Mouse (Mus musculus): ENCODE data around the gene Pfn1. TPM values are rescaled to one million over a fixed set of nuclear protein-coding genes. Genes with fewer than 3 reads are reported as not detected.

Gene Pfn1
- polyA plus RNA-seq, 1 experiment: 2,636 TPM

- Histone ChIP-seq H3K79me2 (ENCODE audit: control insufficient read depth, insufficient read depth) (no peaks in the 10 kb centered on the region), H3K36me3 (ENCODE audit: control insufficient read depth, insufficient read depth) (peaks cover 7% of the 10 kb centered on the region), H3K27me3 (ENCODE audit: control insufficient read depth, insufficient read depth, insufficient read length) (no peaks in the 10 kb centered on the region), H3K4me2 (ENCODE audit: low read depth) (no peak overlapping the region), H3K4me3 (no peak overlapping the region), H3ac (ENCODE audit: control insufficient read depth, insufficient read length) (no peak overlapping the region)
- TF ChIP-seq POLR2AphosphoS2 (IDR thresholded peaks at IDR 0.05; ENCODE audit: insufficient read length, low read depth): no peak
Observed at GRCm38 (mm10) chr11:70612505-70612904, 41.9 kb downstream of the Pfn1 start.

- TF ChIP-seq CEBPB (IDR thresholded peaks at IDR 0.05; ENCODE audit: insufficient read depth, poor library complexity, severe bottlenecking) (no peak), REST (IDR thresholded peaks at IDR 0.05; ENCODE audit: insufficient read depth, insufficient read length) (no peak), USF1 (IDR thresholded peaks at IDR 0.05; ENCODE audit: low read depth) (no peak), POLR2A (IDR thresholded peaks at IDR 0.05; ENCODE audit: insufficient read length, low read depth) (no peak), MAX (IDR thresholded peaks at IDR 0.05; ENCODE audit: low read depth) (no peak), POLR2AphosphoS2 (IDR thresholded peaks at IDR 0.05; ENCODE audit: insufficient read length, low read depth) (no peak), TCF12 (IDR thresholded peaks at IDR 0.05; ENCODE audit: insufficient read depth, poor library complexity, severe bottlenecking) (no peak), MYOG (IDR thresholded peaks at IDR 0.05; ENCODE audit: control insufficient read depth in 1 of 3, insufficient read depth in 1 of 3, insufficient read length in 2 of 3, low read depth in 2 of 3) (no peak), E2F4 (IDR thresholded peaks at IDR 0.05; ENCODE audit: insufficient read depth) (no peak), SRF (IDR thresholded peaks at IDR 0.05; ENCODE audit: control insufficient read depth, insufficient read length, low read depth) (no peak), TCF3 (IDR thresholded peaks at IDR 0.05; ENCODE audit: insufficient read length, low read depth) (no peak), MYOD1 (IDR thresholded peaks at IDR 0.05; ENCODE audit: control insufficient read depth in 1 of 3, insufficient read length in 2 of 3, low read depth in 2 of 3) (no peak)
- no peaks in the 10 kb centered on the region for H3K27me3 ChIP-seq (ENCODE audit: control insufficient read depth, insufficient read depth, insufficient read length)
- H3K4me3 ChIP-seq: no peak overlapping the region
- peaks cover 7% of the 10 kb centered on the region for H3K36me3 ChIP-seq (ENCODE audit: control insufficient read depth, insufficient read depth)
- no peaks in the 10 kb centered on the region for H3K79me2 ChIP-seq (ENCODE audit: control insufficient read depth, insufficient read depth)
- H3K4me2 ChIP-seq (ENCODE audit: low read depth): no peak overlapping the region
- no peak overlapping the region for H3ac ChIP-seq (ENCODE audit: control insufficient read depth, insufficient read length)
Observed at GRCm38 (mm10) chr11:70610752-70611151, 43.7 kb downstream of the Pfn1 start.

GRCm38 (mm10) chr11:70608381-70609066 is 45.9 kb downstream of the Pfn1 start:
- no peak for TF ChIP-seq E2F4 (IDR thresholded peaks at IDR 0.05; ENCODE audit: insufficient read depth)
- TF ChIP-seq MYOD1 (IDR thresholded peaks at IDR 0.05; ENCODE audit: control insufficient read depth in 1 of 3, insufficient read length in 2 of 3, low read depth in 2 of 3): no peak
- no peak for TF ChIP-seq USF1 (IDR thresholded peaks at IDR 0.05; ENCODE audit: low read depth)
- TF ChIP-seq SRF (IDR thresholded peaks at IDR 0.05; ENCODE audit: control insufficient read depth, insufficient read length, low read depth): no peak
- no peak for TF ChIP-seq TCF3 (IDR thresholded peaks at IDR 0.05; ENCODE audit: insufficient read length, low read depth)
- TF ChIP-seq TCF12 (IDR thresholded peaks at IDR 0.05; ENCODE audit: insufficient read depth, poor library complexity, severe bottlenecking): no peak
- no peak for TF ChIP-seq POLR2A (IDR thresholded peaks at IDR 0.05; ENCODE audit: insufficient read length, low read depth)
- no peak for TF ChIP-seq POLR2AphosphoS2 (IDR thresholded peaks at IDR 0.05; ENCODE audit: insufficient read length, low read depth)
- TF ChIP-seq MYOG (IDR thresholded peaks at IDR 0.05; ENCODE audit: control insufficient read depth in 1 of 3, insufficient read depth in 1 of 3, insufficient read length in 2 of 3, low read depth in 2 of 3): no peak
- TF ChIP-seq CEBPB (IDR thresholded peaks at IDR 0.05; ENCODE audit: insufficient read depth, poor library complexity, severe bottlenecking): no peak
- TF ChIP-seq REST (IDR thresholded peaks at IDR 0.05; ENCODE audit: insufficient read depth, insufficient read length): no peak
- TF ChIP-seq MAX (IDR thresholded peaks at IDR 0.05; ENCODE audit: low read depth): no peak
- no peak overlapping the region for H3K4me2 ChIP-seq (ENCODE audit: low read depth)
- H3K4me3 ChIP-seq: no peak overlapping the region
- H3ac ChIP-seq (ENCODE audit: control insufficient read depth, insufficient read length): no peak overlapping the region
- H3K27me3 ChIP-seq (ENCODE audit: control insufficient read depth, insufficient read depth, insufficient read length): no peaks in the 10 kb centered on the region
- peaks cover 7% of the 10 kb centered on the region for H3K36me3 ChIP-seq (ENCODE audit: control insufficient read depth, insufficient read depth)
- no peaks in the 10 kb centered on the region for H3K79me2 ChIP-seq (ENCODE audit: control insufficient read depth, insufficient read depth)

GRCm38 (mm10) chr11:70607611-70608010 is 46.8 kb downstream of the Pfn1 start:
- Histone ChIP-seq H3K4me3 (no peak overlapping the region), H3K79me2 (ENCODE audit: control insufficient read depth, insufficient read depth) (no peaks in the 10 kb centered on the region), H3K27me3 (ENCODE audit: control insufficient read depth, insufficient read depth, insufficient read length) (no peaks in the 10 kb centered on the region), H3K36me3 (ENCODE audit: control insufficient read depth, insufficient read depth) (peaks cover 6% of the 10 kb centered on the region), H3ac (ENCODE audit: control insufficient read depth, insufficient read length) (no peak overlapping the region), H3K4me2 (ENCODE audit: low read depth) (no peak overlapping the region)
- TF ChIP-seq CEBPB (IDR thresholded peaks at IDR 0.05; ENCODE audit: insufficient read depth, poor library complexity, severe bottlenecking) (no peak), MYOG (IDR thresholded peaks at IDR 0.05; ENCODE audit: control insufficient read depth in 1 of 3, insufficient read depth in 1 of 3, insufficient read length in 2 of 3, low read depth in 2 of 3) (no peak), TCF12 (IDR thresholded peaks at IDR 0.05; ENCODE audit: insufficient read depth, poor library complexity, severe bottlenecking) (no peak), POLR2A (IDR thresholded peaks at IDR 0.05; ENCODE audit: insufficient read length, low read depth) (no peak), USF1 (IDR thresholded peaks at IDR 0.05; ENCODE audit: low read depth) (no peak)

- Histone ChIP-seq H3K4me2 (ENCODE audit: low read depth) (no peak overlapping the region), H3K4me3 (no peak overlapping the region), H3K36me3 (ENCODE audit: control insufficient read depth, insufficient read depth) (peaks cover 2% of the 10 kb centered on the region), H3K79me2 (ENCODE audit: control insufficient read depth, insufficient read depth) (no peaks in the 10 kb centered on the region), H3K27me3 (ENCODE audit: control insufficient read depth, insufficient read depth, insufficient read length) (no peaks in the 10 kb centered on the region), H3ac (ENCODE audit: control insufficient read depth, insufficient read length) (no peak overlapping the region)
- TF ChIP-seq USF1 (IDR thresholded peaks at IDR 0.05; ENCODE audit: low read depth) (no peak), POLR2A (IDR thresholded peaks at IDR 0.05; ENCODE audit: insufficient read length, low read depth) (no peak), MYOG (IDR thresholded peaks at IDR 0.05; ENCODE audit: control insufficient read depth in 1 of 3, insufficient read depth in 1 of 3, insufficient read length in 2 of 3, low read depth in 2 of 3) (peak in 1 of 3 experiments; percentile 39), POLR2AphosphoS2 (IDR thresholded peaks at IDR 0.05; ENCODE audit: insufficient read length, low read depth) (no peak), MAX (IDR thresholded peaks at IDR 0.05; ENCODE audit: low read depth) (no peak), MYOD1 (IDR thresholded peaks at IDR 0.05; ENCODE audit: control insufficient read depth in 1 of 3, insufficient read length in 2 of 3, low read depth in 2 of 3) (peak in 2 of 3 experiments; percentile 12 to 52)
Observed at GRCm38 (mm10) chr11:70606717-70607116, 47.7 kb downstream of the Pfn1 start.

All from myocyte (in vitro differentiated cells).